Mouse (Mus musculus) intestine, embryonic 16.5 days (tissue): ENCODE measurements around the gene Tmem253. TPM values are rescaled to one million over a fixed set of nuclear protein-coding genes. Genes with fewer than 3 reads are reported as not detected.

Experiments used
- ATAC-seq: fragments of 200-750 bp; cut with Nextera tagmentation; 2 replicates; pipeline ENCODE4 v1.8.0; 2017; ENCODE audit warnings: moderate TSS enrichment, moderate library complexity
- H3K27ac ChIP-seq: fragments of 300-500 bp; sonication (generic); 2 replicates; pipeline ENCODE4 v1.5.1; 2014; ENCODE audit warnings: mild to moderate bottlenecking, low read length
- H3K27me3 ChIP-seq: fragments of 300-500 bp; sonication (generic); replicated peaks from 2 replicates; pipeline ENCODE4 v1.6.1; 2014; ENCODE audit warnings: low read length, control low read depth, mixed read lengths; ENCODE audit not compliant: control insufficient read depth, insufficient read depth
- H3K36me3 ChIP-seq: fragments of 300-500 bp; sonication (generic); 2 replicates; pipeline ENCODE4 v1.6.1; 2014; ENCODE audit warnings: low read length, control low read depth; ENCODE audit not compliant: control insufficient read depth, insufficient read depth
- H3K4me1 ChIP-seq: fragments of 300-500 bp; sonication (generic); 2 replicates; pipeline ENCODE4 v1.6.1; 2014; ENCODE audit warnings: low read length, control low read depth, mixed read lengths; ENCODE audit not compliant: control insufficient read depth, insufficient read depth
- H3K4me2 ChIP-seq: fragments of 300-500 bp; sonication (generic); 2 replicates; pipeline ENCODE4 v1.6.1; 2014; ENCODE audit warnings: low read depth, low read length, control low read depth
- H3K4me3 ChIP-seq: fragments of 300-500 bp; sonication (generic); 2 replicates; pipeline ENCODE4 v1.5.1; 2014; ENCODE audit warnings: mild to moderate bottlenecking, low read length
- H3K9ac ChIP-seq: fragments of 300-500 bp; sonication (generic); 2 replicates; pipeline ENCODE4 v1.6.1; 2014; ENCODE audit warnings: low read depth, low read length
- H3K9me3 ChIP-seq: fragments of 300-500 bp; sonication (generic); 2 replicates; pipeline ENCODE4 v1.6.1; 2016; ENCODE audit warnings: low read length, control low read depth; ENCODE audit not compliant: control insufficient read depth
- WGBS: fragments of 180-500 bp; shearing (Covaris S2); extraction: QIAGEN DNeasy Blood & Tissue Kit; methylation state at CpG from one replicate; pipeline ENCODE4 v1.1.7; 2014; 5-methylcytosine and 5-hydroxymethylcytosine counted together
- polyA plus RNA-seq: library from polyadenylated mRNA; unstranded; fragments of >200 nt; fragmentation: Nextera tagmentation; extraction: Ambion mirVana; gene quantifications from 2 replicates; pipeline ENCODE4 v1.2.1, GENCODE M21; 2015

Tmem253 gene
- 99.0 and 118 TPM in 2 replicates for polyA plus RNA-seq

GRCm38 (mm10) chr14:52015445-52016100, at the start of gene Tmem253:
TSS of gene Tmem253 (plus strand) at chr14:52015658.
- WGBS, result 14% methylated on average over 6 of the region's 6 CpGs

GRCm38 (mm10) chr14:51967400-51967799, 48.1 kb upstream of the Tmem253 start:
- no peaks in the 10 kb centered on the region for H3K9me3 ChIP-seq
- no peak overlapping the region for H3K27ac ChIP-seq
- no peak for ATAC-seq
- no peak overlapping the region for H3K4me3 ChIP-seq
- no peak overlapping the region for H3K9ac ChIP-seq
- no peak overlapping the region for H3K4me2 ChIP-seq
- H3K36me3 ChIP-seq, result no peaks in the 10 kb centered on the region
- H3K27me3 ChIP-seq, result no peaks in the 10 kb centered on the region
- no peaks in the 10 kb centered on the region for H3K4me1 ChIP-seq
- 56% methylated on average over 3 of the region's 3 CpGs for WGBS

More at GRCm38 (mm10) chr14:52015445-52016100, at the start of gene Tmem253:
- Histone ChIP-seq H3K4me1 (peaks cover 31% of the 10 kb centered on the region), H3K9ac (peak within 1 kb of the TSS; percentile 80), H3K4me2 (peak within 1 kb of the TSS; percentile 83), H3K27ac (peak within 1 kb of the TSS; percentile 95), H3K9me3 (no peaks in the 10 kb centered on the region), H3K36me3 (no peaks in the 10 kb centered on the region), H3K4me3 (peak within 1 kb of the TSS; percentile 69), H3K27me3 (no peaks in the 10 kb centered on the region)
- ATAC-seq, result no peak

- peaks cover 3% of the 10 kb centered on the region; the same call in 1 of the 2 replicates for H3K4me1 ChIP-seq
- no peaks in the 10 kb centered on the region for H3K36me3 ChIP-seq
- no peak overlapping the region for H3K4me3 ChIP-seq
- no peaks in the 10 kb centered on the region for H3K27me3 ChIP-seq
- 75% methylated on average over 3 of the region's 3 CpGs for WGBS
- H3K4me2 ChIP-seq, result no peak overlapping the region
- H3K9ac ChIP-seq, result no peak overlapping the region
- H3K9me3 ChIP-seq, result no peaks in the 10 kb centered on the region
- no peak for ATAC-seq
- H3K27ac ChIP-seq, result no peak overlapping the region
Observed at GRCm38 (mm10) chr14:51979252-51979651, 36.2 kb upstream of the Tmem253 start.

- Histone ChIP-seq H3K4me3 (no peak overlapping the region), H3K4me2 (no peak overlapping the region), H3K9me3 (no peaks in the 10 kb centered on the region), H3K4me1 (peaks cover 12% of the 10 kb centered on the region; the same call in 1 of the 2 replicates), H3K27me3 (no peaks in the 10 kb centered on the region), H3K36me3 (no peaks in the 10 kb centered on the region), H3K9ac (no peak overlapping the region), H3K27ac (no peak overlapping the region)
- 60% methylated on average over 4 of the region's 4 CpGs for WGBS
- no peak for ATAC-seq
Observed at GRCm38 (mm10) chr14:51983251-51983650, 32.2 kb upstream of the Tmem253 start.

- ATAC-seq, result no peak
- H3K9me3 ChIP-seq, result no peaks in the 10 kb centered on the region
- H3K4me1 ChIP-seq, result peaks cover 12% of the 10 kb centered on the region; the same call in 1 of the 2 replicates
- H3K9ac ChIP-seq, result peak overlapping the region; percentile 82
- WGBS, result 28% methylated on average over 10 of the region's 10 CpGs
- H3K4me3 ChIP-seq, result peak overlapping the region; percentile 67
- H3K27ac ChIP-seq, result 0 out of 2 replicates have a peak overlapping the region, but pooled peaks have one; percentile 92
- peak overlapping the region; percentile 85 for H3K4me2 ChIP-seq
- H3K27me3 ChIP-seq, result no peaks in the 10 kb centered on the region
- H3K36me3 ChIP-seq, result 0 out of 2 replicates have a peak, but pooled peaks cover 3% of the 10 kb centered on the region
Observed at GRCm38 (mm10) chr14:51983855-51984246, 31.6 kb upstream of the Tmem253 start.

GRCm38 (mm10) chr14:51984247-51985231, 30.9 kb upstream of the Tmem253 start, which contains the start of gene Arhgef40:
TSS of gene Arhgef40 (plus strand) at chr14:51984719.
- Histone ChIP-seq H3K36me3 (0 out of 2 replicates have a peak, but pooled peaks cover 7% of the 10 kb centered on the region), H3K4me2 (peak within 1 kb of the TSS; percentile 85), H3K27ac (peak within 1 kb of the TSS; percentile 92), H3K9me3 (no peaks in the 10 kb centered on the region), H3K27me3 (no peaks in the 10 kb centered on the region), H3K9ac (peak within 1 kb of the TSS; percentile 82), H3K4me3 (peak within 1 kb of the TSS; percentile 67), H3K4me1 (peaks cover 12% of the 10 kb centered on the region; the same call in 1 of the 2 replicates)
- under 1% methylated on average over 59 of the region's 74 CpGs for WGBS
- peak; percentile 81 for ATAC-seq

GRCm38 (mm10) chr14:51985301-51986152, 29.9 kb upstream of the Tmem253 start:
- Histone ChIP-seq H3K4me3 (peak overlapping the region; percentile 67), H3K27me3 (no peaks in the 10 kb centered on the region), H3K4me2 (peak overlapping the region; percentile 85), H3K9me3 (no peaks in the 10 kb centered on the region), H3K4me1 (peaks cover 12% of the 10 kb centered on the region; the same call in 1 of the 2 replicates), H3K27ac (peak overlapping the region; percentile 92), H3K36me3 (0 out of 2 replicates have a peak, but pooled peaks cover 11% of the 10 kb centered on the region), H3K9ac (peak overlapping the region; percentile 82)
- 3% methylated on average over 27 of the region's 27 CpGs for WGBS
- ATAC-seq, result peak; percentile 77

GRCm38 (mm10) chr14:51986153-51986505, 29.3 kb upstream of the Tmem253 start:
- Histone ChIP-seq H3K9me3 (no peaks in the 10 kb centered on the region), H3K4me2 (peak overlapping the region; percentile 85), H3K27ac (peak overlapping the region; percentile 92), H3K9ac (peak overlapping the region; percentile 82), H3K36me3 (0 out of 2 replicates have a peak, but pooled peaks cover 11% of the 10 kb centered on the region), H3K4me1 (peaks cover 12% of the 10 kb centered on the region; the same call in 1 of the 2 replicates), H3K27me3 (no peaks in the 10 kb centered on the region), H3K4me3 (peak overlapping the region; percentile 67)
- ATAC-seq, result no peak
- WGBS, result 19% methylated on average over 7 of the region's 7 CpGs
